Mouse (Mus musculus): ENCODE results near the gene Parvb. TPM values are rescaled to one million over a fixed set of nuclear protein-coding genes. Genes with fewer than 3 reads are reported as not detected.

Gene Parvb
- polyA plus RNA-seq, 1 experiment from 2014 or later: 2.6 TPM

- H3K9me3 ChIP-seq (replicated peaks): no peaks in the 10 kb centered on the region
- H3K27ac ChIP-seq: 0 out of 2 replicates have a peak overlapping the region, but pooled peaks have one; percentile 16
- no peak overlapping the region for H3K4me2 ChIP-seq
- H3K36me3 ChIP-seq (ENCODE audit: poor library complexity, severe bottlenecking): no peaks in the 10 kb centered on the region
- H3K9ac ChIP-seq: no peak overlapping the region
- H3K4me3 ChIP-seq: no peak overlapping the region
- 84% methylated on average over 8 of the region's 8 CpGs for WGBS
- H3K4me1 ChIP-seq: peaks cover 15% of the 10 kb centered on the region
- 0 out of 2 replicates have a peak, but pooled peaks have one; percentile 21 for ATAC-seq
- no peaks in the 10 kb centered on the region for H3K27me3 ChIP-seq
Measured at GRCm38 (mm10) chr15:84321544-84322174, 89.8 kb downstream of the Parvb start.

GRCm38 (mm10) chr15:84323966-84324869, 92.4 kb downstream of the Parvb start, which contains the start of gene Parvg:
Parvg (plus strand) TSS chr15:84324026.
- no peak within 1 kb of the TSS for H3K4me3 ChIP-seq
- no peak within 1 kb of the TSS for H3K4me2 ChIP-seq
- ATAC-seq: no peak
- peaks cover 15% of the 10 kb centered on the region for H3K4me1 ChIP-seq
- no peak within 1 kb of the TSS for H3K27ac ChIP-seq
- H3K9ac ChIP-seq: no peak within 1 kb of the TSS
- H3K27me3 ChIP-seq: no peaks in the 10 kb centered on the region
- no peaks in the 10 kb centered on the region for H3K9me3 ChIP-seq (replicated peaks)
- no peaks in the 10 kb centered on the region for H3K36me3 ChIP-seq (ENCODE audit: poor library complexity, severe bottlenecking)
- WGBS: 81% methylated on average over 10 of the region's 10 CpGs

GRCm38 (mm10) chr15:84324870-84325553, 93.2 kb downstream of the Parvb start:
- no peak overlapping the region for H3K4me2 ChIP-seq
- no peaks in the 10 kb centered on the region for H3K9me3 ChIP-seq (replicated peaks)
- WGBS: 72% methylated on average over 7 of the region's 8 CpGs
- no peaks in the 10 kb centered on the region for H3K27me3 ChIP-seq
- H3K9ac ChIP-seq: no peak overlapping the region
- no peaks in the 10 kb centered on the region for H3K36me3 ChIP-seq (ENCODE audit: poor library complexity, severe bottlenecking)
- no peak overlapping the region for H3K27ac ChIP-seq
- no peak for ATAC-seq
- H3K4me3 ChIP-seq: no peak overlapping the region
- peaks cover 15% of the 10 kb centered on the region for H3K4me1 ChIP-seq

- no peak overlapping the region for H3K27ac ChIP-seq
- WGBS: 52% methylated on average over 12 of the region's 12 CpGs
- no peak for ATAC-seq
Measured at GRCm38 (mm10) chr15:84325736-84326135, 93.9 kb downstream of the Parvb start.

GRCm38 (mm10) chr15:84328870-84329269, 97.0 kb downstream of the Parvb start:
- 88% methylated on average over 10 of the region's 10 CpGs for WGBS
- Histone ChIP-seq H3K9me3 (replicated peaks) (no peaks in the 10 kb centered on the region), H3K36me3 (ENCODE audit: poor library complexity, severe bottlenecking) (no peaks in the 10 kb centered on the region), H3K9ac (no peak overlapping the region), H3K4me2 (no peak overlapping the region), H3K27ac (no peak overlapping the region), H3K4me3 (no peak overlapping the region), H3K4me1 (0 out of 2 replicates have a peak, but pooled peaks cover 5% of the 10 kb centered on the region), H3K27me3 (no peaks in the 10 kb centered on the region)
- no peak for ATAC-seq

More at GRCm38 (mm10) chr15:84325736-84326135, 93.9 kb downstream of the Parvb start:
- no peaks in the 10 kb centered on the region for H3K27me3 ChIP-seq
- no peak overlapping the region for H3K4me3 ChIP-seq
- H3K9ac ChIP-seq: no peak overlapping the region
- no peak overlapping the region for H3K4me2 ChIP-seq
- peaks cover 15% of the 10 kb centered on the region for H3K4me1 ChIP-seq
- no peaks in the 10 kb centered on the region for H3K9me3 ChIP-seq (replicated peaks)
- H3K36me3 ChIP-seq (ENCODE audit: poor library complexity, severe bottlenecking): no peaks in the 10 kb centered on the region

- Histone ChIP-seq H3K27ac (no peak overlapping the region), H3K36me3 (ENCODE audit: poor library complexity, severe bottlenecking) (no peaks in the 10 kb centered on the region), H3K4me1 (0 out of 2 replicates have a peak, but pooled peaks cover 5% of the 10 kb centered on the region), H3K9me3 (replicated peaks) (no peaks in the 10 kb centered on the region), H3K9ac (no peak overlapping the region), H3K27me3 (no peaks in the 10 kb centered on the region), H3K4me2 (no peak overlapping the region), H3K4me3 (no peak overlapping the region)
- 94% methylated on average over 8 of the region's 8 CpGs for WGBS
- ATAC-seq: no peak
Measured at GRCm38 (mm10) chr15:84329940-84330339, 98.1 kb downstream of the Parvb start.

GRCm38 (mm10) chr15:84331066-84331612, 99.3 kb downstream of the Parvb start:
- no peak for ATAC-seq
- WGBS: 89% methylated on average over 4 of the region's 4 CpGs
- H3K27ac ChIP-seq: no peak overlapping the region

GRCm38 (mm10) chr15:84336281-84336817, 104.5 kb downstream of the Parvb start:
- Histone ChIP-seq H3K27ac (no peak overlapping the region), H3K4me3 (no peak overlapping the region), H3K9ac (no peak overlapping the region), H3K36me3 (ENCODE audit: poor library complexity, severe bottlenecking) (no peaks in the 10 kb centered on the region), H3K9me3 (replicated peaks) (no peaks in the 10 kb centered on the region), H3K4me2 (no peak overlapping the region), H3K4me1 (no peaks in the 10 kb centered on the region), H3K27me3 (no peaks in the 10 kb centered on the region)
- no peak for ATAC-seq
- WGBS: 84% methylated on average over 12 of the region's 12 CpGs

More at GRCm38 (mm10) chr15:84331066-84331612, 99.3 kb downstream of the Parvb start:
- Histone ChIP-seq H3K9ac (no peak overlapping the region), H3K36me3 (ENCODE audit: poor library complexity, severe bottlenecking) (no peaks in the 10 kb centered on the region), H3K9me3 (replicated peaks) (no peaks in the 10 kb centered on the region), H3K4me1 (0 out of 2 replicates have a peak, but pooled peaks cover 5% of the 10 kb centered on the region), H3K4me3 (no peak overlapping the region), H3K27me3 (no peaks in the 10 kb centered on the region), H3K4me2 (no peak overlapping the region)

GRCm38 (mm10) chr15:84337599-84337998, 105.8 kb downstream of the Parvb start:
- Histone ChIP-seq H3K4me1 (no peaks in the 10 kb centered on the region), H3K9me3 (replicated peaks) (no peaks in the 10 kb centered on the region), H3K36me3 (ENCODE audit: poor library complexity, severe bottlenecking) (no peaks in the 10 kb centered on the region), H3K27ac (no peak overlapping the region), H3K4me3 (no peak overlapping the region), H3K4me2 (no peak overlapping the region), H3K9ac (no peak overlapping the region), H3K27me3 (no peaks in the 10 kb centered on the region)
- no peak for ATAC-seq
- 72% methylated on average over 5 of the region's 5 CpGs for WGBS

GRCm38 (mm10) chr15:84340926-84341325, 109.1 kb downstream of the Parvb start:
- ATAC-seq: no peak

GRCm38 (mm10) chr15:84348769-84349168, 116.9 kb downstream of the Parvb start:
- no peaks in the 10 kb centered on the region for H3K36me3 ChIP-seq (ENCODE audit: poor library complexity, severe bottlenecking)
- H3K4me3 ChIP-seq: no peak overlapping the region
- no peak overlapping the region for H3K9ac ChIP-seq
- peaks cover 9% of the 10 kb centered on the region for H3K9me3 ChIP-seq (replicated peaks)
- H3K4me2 ChIP-seq: no peak overlapping the region
- no peak for ATAC-seq
- WGBS: 98% methylated on average over 4 of the region's 4 CpGs
- no peak overlapping the region for H3K27ac ChIP-seq
- H3K27me3 ChIP-seq: no peaks in the 10 kb centered on the region
- peaks cover 25% of the 10 kb centered on the region for H3K4me1 ChIP-seq

More at GRCm38 (mm10) chr15:84340926-84341325, 109.1 kb downstream of the Parvb start:
- Histone ChIP-seq H3K27ac (no peak overlapping the region), H3K9ac (no peak overlapping the region), H3K4me2 (no peak overlapping the region), H3K9me3 (replicated peaks) (no peaks in the 10 kb centered on the region), H3K4me1 (peaks cover 8% of the 10 kb centered on the region; the same call in 1 of the 2 replicates), H3K36me3 (ENCODE audit: poor library complexity, severe bottlenecking) (no peaks in the 10 kb centered on the region), H3K4me3 (no peak overlapping the region), H3K27me3 (no peaks in the 10 kb centered on the region)
- 64% methylated on average over 2 of the region's 2 CpGs for WGBS
